Mouse (Mus musculus) erythroblast, embryonic 14.5 days (primary cell): Measurements from ENCODE around the gene Arid4a.

Experiments
- GATA1 ChIP-seq: IDR thresholded peaks from 2 replicates; pipeline ENCODE4 v1.6.1; 2012; ENCODE audit warnings: low read length, inconsistent platforms, mixed read lengths
- TAL1 ChIP-seq: IDR thresholded peaks from 3 replicates; pipeline ENCODE4 v1.6.1; 2012; ENCODE audit warnings: low read length, inconsistent platforms, mixed read lengths

- no peak for TF ChIP-seq TAL1
- TF ChIP-seq GATA1, result no peak
Observed at GRCm38 (mm10) chr12:70973831-70974230, 42.0 kb upstream of the Arid4a start.
